Mouse (Mus musculus) layer of hippocampus, adult 9-11 months (tissue): ENCODE results near the gene Bsn.

Experiments used
- DNase-seq: peaks from one replicate; pipeline ENCODE4 v3.0.0; 2022

The Bsn gene

DNA sequence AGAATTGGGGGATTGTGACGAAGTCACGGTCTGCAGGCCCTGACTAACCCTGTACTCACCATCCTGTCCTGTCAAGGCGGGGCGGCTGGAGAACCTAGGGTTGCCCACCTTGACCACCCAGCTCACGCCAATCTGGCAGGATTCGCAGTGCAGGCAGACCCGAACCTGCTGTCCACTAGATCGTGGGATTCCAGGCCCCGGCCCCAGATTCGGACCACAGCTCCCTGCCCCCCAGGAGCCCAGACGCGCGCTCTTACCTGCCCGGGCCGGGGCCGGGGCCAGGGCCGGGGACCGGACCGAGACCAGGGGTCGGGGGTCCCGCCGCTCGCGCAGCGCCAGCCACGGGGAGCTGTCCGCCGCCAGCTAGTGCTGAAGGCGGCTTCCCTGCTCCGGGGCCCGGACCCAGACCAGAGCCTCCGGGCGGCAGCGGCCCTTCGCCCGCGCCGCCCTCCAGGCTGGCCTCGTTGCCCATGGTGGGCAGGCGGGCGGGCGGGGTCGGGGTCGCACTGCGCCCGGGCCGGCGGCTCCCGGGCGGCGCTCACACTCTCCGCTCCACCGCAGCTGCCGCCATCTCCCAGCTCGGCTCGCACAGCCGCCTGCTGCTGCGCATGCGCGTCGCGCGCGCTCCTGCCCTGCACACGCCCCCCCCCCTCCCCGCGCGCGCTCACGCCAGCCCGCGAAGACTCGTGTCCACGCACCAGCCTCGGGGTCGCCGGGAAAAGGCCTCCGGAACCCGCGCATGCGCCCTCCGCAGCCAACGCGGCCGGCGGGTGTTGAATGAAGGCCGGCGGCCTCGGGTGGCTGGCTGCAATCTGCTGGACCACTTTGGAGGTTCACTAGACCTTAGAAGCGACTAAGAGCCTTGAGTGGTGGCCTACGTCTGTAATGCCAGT lies at the start of gene Bsn:
Bsn (minus strand) TSS at position 598 of the 893 bp plus-strand sequence.
- peak; percentile 69 for DNase-seq

- no peak for DNase-seq
These were observed 49.8 kb upstream of the Bsn start for GRCm38 (mm10) chr9:108239951-108240350.

DNA sequence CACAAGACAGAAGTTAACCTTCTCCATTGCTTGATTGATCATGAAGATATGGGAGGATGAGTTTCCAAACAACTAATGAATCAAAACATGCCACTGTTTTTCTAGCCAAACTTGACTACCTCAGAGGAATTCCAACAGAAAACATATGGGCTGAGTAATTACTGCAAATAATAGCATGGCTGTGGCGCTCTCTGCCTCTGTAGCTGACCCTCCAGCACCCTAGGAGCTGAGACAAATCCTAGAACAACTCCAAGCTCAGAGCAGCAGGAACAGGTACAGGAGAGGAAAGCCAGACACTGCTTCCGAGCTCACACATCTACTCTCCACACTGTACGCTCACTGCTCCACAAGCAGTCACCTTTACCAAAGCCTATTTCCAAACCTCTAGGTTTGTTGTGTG lies 48.6 kb upstream of the Bsn start:
- DNase-seq = no peak

GRCm38 (mm10) chr9:108238402-108238801 lies 48.2 kb upstream of the Bsn start:
- DNase-seq = no peak

DNA sequence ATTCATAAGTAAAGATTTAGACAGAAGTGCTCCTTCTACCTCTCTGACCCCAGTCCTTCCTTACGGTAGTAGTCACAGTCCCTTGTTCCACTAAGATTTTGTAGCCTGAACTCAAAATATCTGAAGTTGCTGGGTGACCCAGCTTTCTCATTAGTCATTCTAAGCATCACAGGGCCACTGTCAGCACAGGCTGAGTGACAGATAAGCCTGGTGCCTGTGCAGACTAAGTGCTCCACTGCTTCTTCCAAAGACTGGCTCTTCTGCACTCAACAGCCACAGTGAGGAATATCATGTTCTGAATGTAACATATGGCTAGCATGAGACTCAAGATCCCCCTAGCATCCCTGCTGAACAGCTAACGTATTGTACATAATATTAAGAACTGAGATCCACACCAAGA lies 44.5 kb upstream of the Bsn start:
- DNase-seq = no peak

DNA sequence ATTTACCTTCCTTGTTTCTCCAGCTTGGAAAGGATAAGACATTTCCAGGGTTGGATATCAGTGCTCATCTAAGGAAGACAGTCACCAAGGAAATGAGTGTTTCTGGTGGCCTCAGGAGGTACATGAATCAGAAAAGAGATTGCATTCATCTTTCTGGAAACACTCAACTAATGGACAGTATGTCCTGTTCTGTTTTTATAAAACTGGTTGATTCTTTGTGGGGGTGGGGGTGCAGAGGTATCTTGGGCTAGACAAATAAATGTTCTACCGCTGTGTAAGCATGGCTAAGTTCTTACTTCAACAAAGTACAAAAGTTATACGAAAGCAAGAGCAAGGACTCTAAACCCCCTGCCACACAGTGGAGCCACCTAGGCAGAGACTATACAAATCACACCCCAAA lies 42.7 kb upstream of the Bsn start:
- no peak for DNase-seq

GRCm38 (mm10) chr9:108227911-108228649 lies 37.9 kb upstream of the Bsn start:
- DNase-seq = no peak

GRCm38 (mm10) chr9:108225166-108225565 lies 35.0 kb upstream of the Bsn start:
- no peak for DNase-seq

- DNase-seq = no peak
These were observed 33.4 kb upstream of the Bsn start for GRCm38 (mm10) chr9:108223633-108224032.

- DNase-seq = no peak
These were observed 31.4 kb upstream of the Bsn start for GRCm38 (mm10) chr9:108221566-108221965.

GRCm38 (mm10) chr9:108220380-108220774 lies 30.2 kb upstream of the Bsn start:
- DNase-seq = peak; percentile 72

DNA sequence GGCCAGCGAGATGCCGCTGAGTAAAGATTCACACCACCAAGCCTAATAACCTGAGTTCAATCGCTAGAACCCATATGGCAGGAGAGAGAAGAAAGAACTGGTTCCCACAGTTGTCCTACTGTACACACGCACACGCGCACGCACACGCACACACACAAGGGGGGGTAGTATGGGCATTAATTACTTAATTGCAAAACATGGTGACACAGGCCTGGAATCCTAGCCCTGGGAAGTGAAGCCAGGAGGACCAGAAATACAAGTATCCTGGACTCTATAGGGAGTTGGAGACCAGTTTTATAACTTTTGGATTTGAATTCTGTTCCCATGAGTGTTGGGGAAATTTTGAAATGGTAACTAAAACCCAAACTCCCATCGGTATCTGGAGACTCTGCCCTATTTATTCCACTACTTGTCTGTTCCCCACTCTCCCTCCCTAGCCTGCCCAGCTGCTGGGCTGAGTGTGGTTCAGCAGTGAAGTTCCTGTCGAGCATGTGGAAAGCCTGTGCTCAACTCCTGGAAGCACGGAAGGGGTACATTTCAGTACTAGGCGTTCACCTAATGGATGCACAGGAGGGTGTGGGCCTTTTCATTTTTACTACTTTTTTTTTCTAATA lies 29.7 kb upstream of the Bsn start:
- DNase-seq = no peak

- DNase-seq = no peak
These were observed 27.9 kb upstream of the Bsn start for GRCm38 (mm10) chr9:108217936-108218543.

- no peak for DNase-seq
These were observed 27.2 kb upstream of the Bsn start for GRCm38 (mm10) chr9:108217406-108217805.

- DNase-seq = no peak
These were observed 22.9 kb upstream of the Bsn start for GRCm38 (mm10) chr9:108213105-108213504.

DNA sequence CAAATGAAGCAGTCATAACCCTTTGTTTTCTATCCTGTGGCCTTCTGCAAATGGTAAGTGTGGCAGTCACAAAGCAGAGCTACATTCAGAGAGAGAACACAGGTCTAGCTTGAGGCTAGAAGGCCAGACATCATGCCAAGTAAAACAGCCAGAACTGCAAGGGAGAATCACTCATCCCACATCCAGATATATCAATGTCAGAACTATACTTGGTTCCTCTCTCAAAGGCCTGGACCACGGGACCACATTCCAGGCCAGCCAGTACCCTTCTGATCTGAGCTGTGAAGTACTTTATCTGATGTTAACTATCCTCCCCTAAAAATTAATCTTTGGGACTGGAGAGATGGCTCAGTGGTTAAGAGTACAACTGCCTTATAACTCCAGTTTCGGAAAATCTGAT lies 22.2 kb upstream of the Bsn start:
- no peak for DNase-seq

DNA sequence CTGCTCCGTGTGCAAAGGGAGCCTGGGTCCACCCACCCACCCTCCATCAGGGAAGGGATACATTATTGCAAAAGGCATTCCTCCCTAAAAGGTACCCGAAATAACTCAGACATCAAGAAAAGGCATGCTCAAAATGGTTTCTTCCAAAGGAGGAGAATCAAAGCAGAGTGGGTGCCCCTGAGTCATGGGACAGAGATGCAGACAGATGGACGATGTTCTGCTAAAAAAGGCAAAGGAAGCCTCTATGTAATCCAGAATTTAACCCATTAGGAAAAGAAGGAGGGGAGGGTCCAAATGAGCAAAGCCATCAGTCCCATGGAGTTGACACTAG lies 15.4 kb upstream of the Bsn start:
- no peak for DNase-seq

DNA sequence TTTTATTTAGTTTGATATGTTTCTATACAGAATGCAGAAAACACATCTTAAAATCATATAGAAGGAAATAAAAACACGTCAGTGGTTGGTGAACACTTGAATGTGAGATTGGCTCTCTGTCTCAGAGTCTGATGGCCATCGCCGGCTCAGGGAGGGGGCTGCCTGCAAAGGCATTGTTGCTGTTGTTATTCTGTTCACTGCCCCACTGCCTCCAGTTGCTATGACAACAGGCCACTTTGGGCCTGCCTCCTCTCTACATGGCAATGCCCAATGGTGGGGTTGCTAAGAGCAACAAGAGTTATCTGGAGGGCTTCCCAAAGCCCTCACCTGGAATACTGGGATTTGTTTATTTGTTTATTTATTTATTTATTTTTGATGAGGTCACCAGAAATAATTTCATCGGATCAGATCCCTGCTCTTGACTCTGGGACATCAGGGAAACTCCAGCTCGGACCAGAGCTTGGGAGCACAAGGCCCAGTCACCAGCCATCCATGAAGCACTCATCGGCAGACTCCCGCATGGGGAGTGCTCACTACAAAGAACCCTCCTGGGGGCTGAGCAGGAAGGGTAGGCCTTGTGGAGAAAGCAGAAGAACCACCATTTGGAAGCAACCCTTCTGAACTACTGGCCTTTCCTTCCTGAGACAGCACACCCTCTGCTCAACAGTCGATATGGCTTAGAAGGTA lies 14.8 kb upstream of the Bsn start:
- DNase-seq = peak; percentile 48

- peak; percentile 72 for DNase-seq
These were observed 12.8 kb upstream of the Bsn start for GRCm38 (mm10) chr9:108203015-108203414.

- no peak for DNase-seq
These were observed 12.0 kb upstream of the Bsn start for GRCm38 (mm10) chr9:108202169-108202568.

DNA sequence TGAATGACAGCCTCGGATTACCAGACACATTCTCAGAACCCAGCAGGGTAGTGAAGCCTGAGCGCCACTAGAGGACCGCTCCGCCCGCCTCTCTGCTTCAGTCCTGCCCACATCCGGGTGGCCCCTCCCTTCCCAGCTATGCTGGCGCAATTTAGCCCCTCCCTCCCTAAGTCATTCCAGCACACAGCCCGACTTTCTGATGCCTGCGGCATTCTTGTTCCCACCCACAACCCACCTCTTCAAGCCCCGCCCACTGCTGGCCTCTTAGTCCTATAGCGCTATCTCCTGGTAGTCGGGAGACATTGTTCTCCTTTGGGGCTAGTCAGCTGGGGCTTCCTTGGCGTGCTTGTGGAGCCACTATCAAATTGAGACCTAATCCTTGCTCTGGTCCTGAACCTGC lies 11.0 kb upstream of the Bsn start:
- peak; percentile 97 for DNase-seq

DNA sequence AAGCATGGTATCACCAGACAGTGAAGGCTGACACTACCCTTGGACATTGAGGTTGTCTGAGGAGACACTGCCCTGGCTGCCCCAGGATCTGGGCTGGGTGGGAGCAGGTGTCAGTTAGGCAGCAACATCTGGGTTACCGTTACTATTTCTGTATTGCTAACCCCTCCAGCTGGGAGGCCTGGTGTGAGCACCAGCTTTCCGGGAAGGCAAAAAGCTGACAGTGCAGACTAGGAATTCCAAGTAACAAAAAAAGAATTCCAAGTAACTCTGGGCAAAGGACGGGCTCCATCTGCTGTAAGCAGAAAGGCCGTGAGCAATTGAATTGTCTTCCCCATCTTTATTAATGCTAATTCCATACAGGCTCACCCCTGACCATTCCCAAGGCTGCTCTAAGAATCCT lies 8.4 kb upstream of the Bsn start:
- DNase-seq = no peak
